Mouse (Mus musculus): ENCODE measurements around the gene Zc3h15.
"Not testable (repeated sequence)": the region's sequence is repeated elsewhere in the genome, so short reads cannot be mapped to it uniquely, and the experiment has no call there.

Zc3h15 gene

DNA sequence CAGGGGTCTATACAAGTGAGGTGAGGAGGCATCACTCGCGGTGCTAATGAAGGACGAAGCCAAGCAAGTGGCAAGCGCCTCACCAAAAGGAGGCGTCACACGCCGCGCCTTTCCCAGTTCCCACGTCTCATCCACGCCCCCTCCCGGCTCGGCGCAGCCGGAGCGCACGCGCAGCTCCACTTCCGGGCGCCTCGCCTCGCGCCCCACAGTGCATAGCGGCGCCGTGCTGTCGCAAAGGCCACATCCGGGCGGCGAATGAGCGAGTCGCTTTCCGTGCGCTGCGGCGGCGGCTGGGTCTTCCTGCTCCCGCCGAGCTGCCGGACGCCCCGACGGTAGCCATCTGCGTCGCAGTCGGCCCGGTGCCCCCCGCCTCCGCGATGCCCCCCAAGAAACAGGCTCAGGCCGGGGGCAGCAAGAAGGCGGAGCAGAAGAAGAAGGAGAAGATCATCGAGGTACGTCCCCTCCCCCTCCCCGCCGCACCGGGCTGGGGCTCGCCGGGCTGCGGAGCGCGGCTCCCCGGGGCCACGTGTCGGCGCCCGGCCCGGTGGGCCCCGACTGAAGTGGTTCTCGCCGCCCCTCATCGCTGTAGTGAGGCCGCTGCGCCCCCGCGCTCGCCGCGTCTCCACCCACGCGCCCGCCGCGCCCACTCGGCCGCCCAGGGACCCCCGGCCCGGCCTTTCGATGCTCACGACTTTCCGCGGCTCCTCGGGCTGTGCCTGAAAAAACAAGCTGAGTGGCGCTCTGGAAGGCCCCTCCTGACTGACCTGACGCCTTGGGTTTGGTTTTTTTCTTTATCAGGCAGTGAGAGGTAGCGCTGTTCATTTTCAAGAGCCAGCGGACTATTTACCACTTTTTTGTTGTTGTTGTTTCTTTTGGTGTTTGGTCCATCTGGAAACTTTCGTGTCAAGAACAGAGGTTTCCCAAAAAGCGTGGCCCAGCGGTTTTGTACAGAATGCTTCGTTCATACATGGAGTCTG lies at the start of gene Zc3h15:
Zc3h15 (plus strand) TSS at position 160 of the 977 bp plus-strand sequence.
- DNase-seq (ENCODE audit: low spot score in 2 of 2), result peak; percentile 90 to 93

DNA sequence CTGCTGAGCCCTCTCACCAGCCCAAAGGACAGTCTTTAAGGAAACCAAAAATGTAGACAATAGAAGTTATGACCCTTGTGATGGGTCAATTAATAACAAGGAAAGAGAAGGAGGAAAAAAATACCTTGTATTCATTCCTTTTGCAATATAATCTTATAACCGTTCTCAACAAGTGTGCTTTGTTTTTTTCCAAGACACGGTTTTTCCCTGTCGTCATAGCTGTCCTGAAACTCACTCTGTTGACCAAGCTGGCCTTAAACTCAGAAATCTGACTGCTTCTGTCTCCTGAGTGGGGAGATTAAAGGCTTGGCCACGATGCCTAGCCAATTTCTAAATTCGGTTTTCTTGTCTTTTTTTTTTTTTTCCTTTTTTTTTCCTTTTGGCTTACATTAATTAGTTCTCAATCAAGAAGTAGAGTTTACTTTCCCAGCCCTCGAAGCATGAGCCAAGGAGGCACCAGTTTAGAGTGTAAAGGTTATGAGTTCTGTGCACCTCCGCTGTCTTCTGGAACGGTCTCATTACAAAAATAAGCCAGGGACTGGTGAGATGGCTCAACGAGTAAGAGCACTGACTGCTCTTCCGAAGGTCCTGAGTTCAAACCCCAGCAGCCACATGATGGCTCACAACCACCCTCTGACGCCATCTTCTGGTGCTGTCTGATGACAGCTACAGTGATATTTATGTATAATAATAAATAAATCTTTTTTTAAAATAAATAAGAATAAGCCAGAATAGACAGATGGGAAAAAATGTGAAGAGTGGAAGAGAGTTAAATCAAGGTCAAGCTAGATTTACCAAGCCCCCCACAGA lies 23.5 kb upstream of the Zc3h15 start:
- no peak for DNase-seq (ENCODE audit: low spot score in 2 of 2)

DNA sequence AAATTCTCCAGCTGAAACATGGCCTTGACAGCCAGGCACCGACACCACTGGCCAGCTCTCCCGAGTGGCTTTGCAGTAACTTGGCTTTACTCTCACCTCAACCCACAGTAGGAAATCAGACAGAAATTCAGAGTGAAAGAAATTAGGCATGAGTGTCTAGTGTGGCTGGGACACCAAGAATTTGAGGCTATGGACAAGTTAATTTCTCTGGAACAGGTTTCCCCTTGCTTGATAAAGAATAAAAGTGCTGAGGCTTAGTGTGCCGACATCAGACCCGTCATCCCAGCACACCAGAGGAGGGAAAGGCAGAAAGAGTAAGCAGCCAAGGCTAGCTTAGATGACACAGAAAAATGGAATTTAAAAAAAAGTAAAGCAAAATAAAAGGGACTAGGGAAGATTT lies 22.7 kb upstream of the Zc3h15 start:
- DNase-seq (ENCODE audit: low spot score in 2 of 2), result peak; percentile 9 to 13

DNA sequence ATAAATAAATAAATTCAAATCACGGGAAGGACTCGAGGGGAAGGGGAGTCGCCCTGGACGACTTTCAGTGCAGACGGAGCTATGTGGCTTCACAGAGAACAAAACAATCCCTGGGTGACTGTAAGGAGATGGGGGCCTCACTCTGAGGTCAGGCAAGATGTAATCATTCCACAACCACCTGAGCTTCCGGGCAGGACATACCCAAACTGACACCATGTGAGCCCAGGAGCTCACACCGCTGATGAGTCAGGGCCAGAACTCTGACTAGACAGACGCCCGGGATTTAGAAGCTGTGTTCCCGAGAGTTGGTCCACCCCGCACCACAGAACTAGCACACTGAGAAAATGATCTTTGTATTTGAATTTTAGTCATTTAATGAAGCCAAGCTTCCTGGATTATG lies 21.4 kb upstream of the Zc3h15 start:
- DNase-seq (ENCODE audit: low spot score in 2 of 2), result no peak

- no peak for DNase-seq (ENCODE audit: low spot score in 2 of 2)
These were observed 20.2 kb upstream of the Zc3h15 start for GRCm38 (mm10) chr2:83624045-83624444.

GRCm38 (mm10) chr2:83625226-83626108 lies 18.8 kb upstream of the Zc3h15 start:
- peak in 1 of 2 experiments; percentile 41 for DNase-seq (ENCODE audit: low spot score in 2 of 2)

DNA sequence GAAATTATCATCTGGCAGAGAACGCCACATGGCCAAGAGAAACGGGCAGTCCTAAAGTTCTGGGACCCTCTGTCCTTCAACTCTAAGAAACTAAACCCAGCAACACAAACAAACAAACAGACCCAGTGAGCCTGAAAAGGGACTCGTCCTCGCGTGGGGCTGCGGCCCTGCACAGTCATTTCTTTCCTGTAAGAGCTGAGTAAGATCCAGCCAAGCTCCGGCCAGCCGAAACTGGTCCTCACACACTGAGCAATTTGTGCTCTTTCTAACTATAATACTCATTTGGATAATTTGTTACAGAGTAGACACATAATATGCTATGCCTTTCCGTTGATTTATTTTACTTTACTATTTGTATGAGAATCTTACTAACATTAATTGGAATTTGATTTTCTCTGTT lies 17.4 kb upstream of the Zc3h15 start:
- DNase-seq (ENCODE audit: low spot score in 2 of 2), result no peak

DNA sequence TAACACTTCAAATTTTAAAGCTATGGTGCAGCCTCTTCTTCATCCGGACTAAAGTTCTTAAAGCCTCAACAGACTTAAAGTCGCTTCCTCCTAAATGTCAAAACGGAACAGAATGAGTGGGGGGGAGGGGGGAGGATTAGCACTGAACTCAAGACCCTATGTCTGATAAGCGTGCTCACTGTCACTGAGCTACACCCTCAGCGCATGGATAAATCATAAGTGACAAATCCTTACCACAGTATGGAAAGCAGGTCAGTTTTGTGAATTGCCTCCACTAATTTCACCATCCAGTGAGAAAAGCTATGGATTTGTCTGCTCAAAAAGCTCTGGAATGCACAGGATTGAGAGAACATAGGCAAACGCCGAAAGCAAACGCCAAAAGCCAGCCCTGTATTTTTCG lies 16.7 kb upstream of the Zc3h15 start:
- no peak for DNase-seq (ENCODE audit: low spot score in 2 of 2)

- DNase-seq (ENCODE audit: low spot score in 2 of 2), result no peak
These were observed 16.3 kb upstream of the Zc3h15 start for GRCm38 (mm10) chr2:83627932-83628331.

DNA sequence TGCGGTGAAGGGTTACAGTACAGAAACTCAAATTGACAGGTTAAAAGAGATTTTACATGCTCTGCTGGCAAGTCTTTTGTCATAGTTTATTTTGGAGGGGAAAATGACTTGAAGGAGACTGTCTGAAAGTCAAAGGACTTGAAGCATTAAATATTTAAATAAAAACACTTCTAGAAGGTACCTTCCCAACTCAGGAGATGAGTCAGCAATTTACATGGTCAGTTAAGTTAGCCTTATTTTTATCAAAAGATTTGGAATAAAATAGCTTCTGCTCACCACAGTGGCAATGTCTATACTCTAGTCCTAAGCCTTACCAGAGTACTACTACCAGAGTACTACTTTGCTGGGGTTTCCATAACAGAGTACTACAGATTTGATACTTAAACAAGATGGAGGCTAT lies 2.2 kb upstream of the Zc3h15 start:
- no peak for DNase-seq (ENCODE audit: low spot score in 2 of 2)

DNA sequence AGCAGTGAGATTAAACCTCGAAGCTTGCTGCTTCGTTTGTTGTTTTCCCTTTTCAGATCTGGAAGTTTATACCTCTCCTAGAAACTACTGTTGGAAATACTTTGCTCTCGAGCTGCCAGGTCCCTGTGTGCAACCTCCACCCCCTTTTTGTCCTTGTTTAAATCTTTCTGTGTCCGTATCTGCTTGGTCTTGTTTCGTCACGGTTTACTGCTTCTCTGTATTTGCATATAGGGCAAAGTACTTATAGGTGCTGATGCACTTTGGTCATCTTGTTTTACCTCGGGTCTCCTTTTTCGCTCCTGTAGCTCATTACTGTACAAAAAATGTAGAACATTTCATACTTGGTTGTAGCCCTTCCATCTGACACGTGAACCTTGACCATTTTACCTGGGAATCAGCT lies 4.7 kb downstream of the Zc3h15 start:
- no peak for DNase-seq (ENCODE audit: low spot score in 2 of 2)

DNA sequence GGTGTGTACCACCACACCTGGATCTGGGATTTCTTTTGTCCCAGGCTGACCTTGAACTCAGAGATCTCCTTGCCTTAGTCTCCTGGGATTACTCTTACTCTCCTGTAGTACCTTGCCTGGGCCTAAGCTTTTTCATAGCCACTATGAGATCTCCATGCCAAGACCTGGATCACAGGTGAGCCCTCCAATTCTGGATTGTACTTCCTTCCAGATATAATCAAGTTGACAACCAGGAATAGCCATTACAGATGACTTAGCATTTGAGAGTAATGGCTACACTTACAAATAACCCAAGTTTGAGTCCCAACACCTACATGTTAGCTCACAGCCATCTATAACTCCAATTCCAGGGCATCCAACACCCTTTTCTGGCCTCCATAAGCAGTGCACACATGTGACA lies 8.4 kb downstream of the Zc3h15 start:
- DNase-seq (ENCODE audit: low spot score in 2 of 2), result no peak

DNA sequence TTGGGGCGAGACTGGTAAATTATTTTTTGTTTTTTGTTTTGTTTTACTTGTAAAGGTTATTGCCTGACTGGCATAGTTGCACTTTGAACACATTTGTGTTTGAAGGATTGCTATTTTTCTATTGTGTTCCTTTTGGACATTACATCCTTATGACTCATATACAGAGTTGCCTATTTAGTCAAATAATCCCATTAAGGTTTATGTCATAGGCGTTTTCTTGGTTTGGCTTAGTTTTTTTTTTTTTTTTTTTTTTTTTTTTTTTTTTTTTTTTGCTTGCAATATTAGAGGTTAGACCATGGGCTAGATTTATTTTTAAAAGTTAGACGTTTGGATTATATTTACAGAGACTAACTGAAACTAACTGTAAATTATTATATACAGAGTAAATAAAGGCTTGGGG lies 15.0 kb downstream of the Zc3h15 start:
- DNase-seq (ENCODE audit: low spot score in 2 of 2), result no peak

GRCm38 (mm10) chr2:83660114-83660513 lies 15.9 kb downstream of the Zc3h15 start:
- no peak for DNase-seq (ENCODE audit: low spot score in 2 of 2)

DNA sequence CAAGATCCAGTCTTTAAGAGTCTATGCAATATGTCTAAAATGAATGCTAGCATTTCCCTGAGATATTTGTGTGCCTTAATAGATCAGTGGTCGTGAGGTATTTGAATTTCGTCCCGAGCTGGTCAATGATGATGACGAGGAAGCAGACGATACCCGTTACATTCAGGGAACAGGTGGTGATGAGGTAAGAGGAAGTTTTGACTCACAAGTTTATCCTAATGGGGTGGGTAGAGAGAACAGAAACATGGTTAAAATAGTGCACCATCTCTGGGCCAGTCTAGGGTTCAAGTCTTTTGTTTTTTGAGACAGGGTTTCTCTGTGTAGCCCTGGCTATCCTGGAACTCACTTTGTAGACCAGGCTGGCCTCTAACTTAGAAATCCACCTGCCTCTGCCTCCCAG lies 17.1 kb downstream of the Zc3h15 start:
- no peak for DNase-seq (ENCODE audit: low spot score in 2 of 2)

DNA sequence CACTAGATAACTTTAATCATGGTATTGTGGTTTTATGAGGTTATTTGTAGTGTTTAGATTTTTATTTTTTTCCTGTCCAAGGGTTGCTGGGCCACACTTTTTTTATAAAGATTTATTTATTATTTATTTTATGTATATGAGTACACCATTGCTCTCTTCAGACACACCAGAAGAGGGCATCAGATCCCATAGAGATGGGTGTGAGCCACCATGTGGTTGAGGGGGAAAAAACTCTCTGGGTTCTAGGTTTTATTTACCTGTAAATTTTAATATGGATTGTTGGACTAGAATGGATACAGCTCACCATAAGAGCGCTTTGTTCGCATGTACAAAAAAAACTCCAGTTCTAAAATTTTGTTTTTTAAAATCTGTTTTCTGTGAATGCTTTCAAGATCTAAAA lies 20.8 kb downstream of the Zc3h15 start:
- DNase-seq (ENCODE audit: low spot score in 2 of 2), result not testable (repeated sequence)

DNA sequence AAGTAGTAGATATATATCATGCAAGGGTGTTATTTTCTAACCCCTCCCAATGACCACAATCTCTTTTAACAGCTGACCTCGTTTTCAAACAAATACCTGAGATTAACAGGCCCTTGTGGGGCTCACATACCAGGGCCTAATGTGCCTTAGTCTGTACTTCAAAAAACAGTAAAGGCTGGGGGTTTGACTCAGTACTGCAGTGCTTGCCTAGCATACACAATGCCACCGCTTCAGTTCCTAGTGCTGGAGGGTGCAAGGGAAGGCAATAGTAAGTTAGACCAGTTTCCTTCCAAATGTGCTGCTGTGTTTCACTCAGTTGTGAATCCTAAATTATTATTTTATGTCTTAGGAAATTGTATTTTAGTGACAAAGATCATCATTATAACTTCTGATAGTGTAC lies 23.2 kb downstream of the Zc3h15 start:
- DNase-seq (ENCODE audit: low spot score in 2 of 2), result no peak

DNA sequence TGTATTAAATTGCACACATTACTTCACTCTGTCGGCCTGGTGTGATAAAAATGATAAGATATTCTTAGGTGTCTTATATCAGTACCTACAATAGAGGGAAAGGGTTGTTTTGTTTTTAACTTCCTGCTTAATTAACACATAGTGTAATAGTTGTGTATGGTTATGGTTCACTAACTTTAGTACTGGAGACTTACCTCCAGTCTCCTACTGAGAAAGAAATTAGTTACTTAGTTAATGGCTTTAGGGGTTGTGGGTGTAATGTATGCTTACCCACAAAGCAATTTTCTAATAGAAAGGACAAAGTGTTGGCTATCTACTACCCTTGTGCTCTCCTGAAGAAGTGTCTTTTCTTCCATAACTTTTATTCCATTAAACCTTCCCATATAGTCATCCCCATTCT lies 23.8 kb downstream of the Zc3h15 start:
- no peak for DNase-seq (ENCODE audit: low spot score in 2 of 2)

DNA sequence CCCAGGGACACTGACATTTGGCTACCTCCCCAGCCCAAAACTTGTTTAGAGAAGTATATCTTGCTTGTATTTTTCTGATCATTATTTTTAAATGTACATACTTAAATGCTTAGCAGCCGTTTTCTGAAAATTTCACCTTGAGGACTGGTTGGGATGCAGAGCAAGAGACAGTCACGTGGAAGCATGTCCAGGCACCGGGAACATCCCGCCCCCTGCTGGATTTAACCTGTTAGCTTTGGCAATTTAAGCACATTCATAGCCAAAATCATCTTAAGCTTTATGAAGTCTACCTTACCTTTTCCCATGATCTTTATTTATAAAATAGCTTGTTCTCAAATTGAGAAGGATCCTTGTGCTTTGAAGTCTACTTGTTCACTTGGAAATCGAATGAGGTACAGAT lies 25.8 kb downstream of the Zc3h15 start:
- no peak for DNase-seq (ENCODE audit: low spot score in 2 of 2)

DNA sequence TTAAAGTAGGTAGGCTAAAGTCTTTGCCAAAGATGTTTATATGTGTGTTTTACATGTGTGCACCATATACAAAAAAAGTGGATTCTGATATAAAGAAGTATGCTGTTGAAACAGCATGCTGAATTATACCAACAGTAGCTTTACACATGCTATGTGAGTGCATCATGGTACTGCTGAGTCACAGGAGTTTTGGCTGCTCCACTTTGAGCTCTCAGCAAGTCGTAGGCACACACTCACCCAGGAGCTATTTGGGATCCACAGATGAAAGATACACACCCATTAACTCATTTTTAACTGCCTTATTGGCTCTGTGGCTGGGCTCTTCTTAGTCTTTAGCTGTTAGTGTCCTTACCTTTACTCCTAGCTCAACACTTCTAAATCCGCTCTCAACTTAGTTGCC lies 27.6 kb downstream of the Zc3h15 start:
- no peak for DNase-seq (ENCODE audit: low spot score in 2 of 2)

DNA sequence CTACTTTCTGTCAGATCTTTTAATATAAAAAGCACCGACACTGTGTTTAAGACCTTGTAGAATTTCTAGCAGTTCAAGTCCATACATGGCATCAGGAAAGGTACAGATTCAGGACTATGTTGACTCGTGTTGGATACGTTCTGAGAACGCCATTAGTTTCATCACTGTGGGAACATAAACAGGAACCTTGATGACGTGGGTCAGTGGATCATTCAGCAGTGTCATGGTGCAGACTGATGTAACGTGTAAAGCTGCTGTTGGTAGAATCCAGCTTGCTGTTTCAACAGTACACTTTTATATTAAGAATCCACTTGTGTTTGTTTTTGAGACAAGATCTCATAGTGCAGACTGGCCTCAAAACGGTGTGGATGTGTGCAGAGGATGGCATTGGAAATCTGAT lies 28.8 kb downstream of the Zc3h15 start:
- no peak for DNase-seq (ENCODE audit: low spot score in 2 of 2)

- DNase-seq (ENCODE audit: low spot score in 2 of 2), result no peak
These were observed 29.6 kb downstream of the Zc3h15 start for GRCm38 (mm10) chr2:83673843-83674242.

All from heart, adult 9 months (tissue).